Mouse (Mus musculus) cerebellum, adult 9-11 months (tissue): ENCODE measurements around the gene Dock11.

ENCODE experiments used
- DNase-seq: peaks from one replicate; pipeline ENCODE4 v3.0.0; 2022

Dock11 gene

DNA sequence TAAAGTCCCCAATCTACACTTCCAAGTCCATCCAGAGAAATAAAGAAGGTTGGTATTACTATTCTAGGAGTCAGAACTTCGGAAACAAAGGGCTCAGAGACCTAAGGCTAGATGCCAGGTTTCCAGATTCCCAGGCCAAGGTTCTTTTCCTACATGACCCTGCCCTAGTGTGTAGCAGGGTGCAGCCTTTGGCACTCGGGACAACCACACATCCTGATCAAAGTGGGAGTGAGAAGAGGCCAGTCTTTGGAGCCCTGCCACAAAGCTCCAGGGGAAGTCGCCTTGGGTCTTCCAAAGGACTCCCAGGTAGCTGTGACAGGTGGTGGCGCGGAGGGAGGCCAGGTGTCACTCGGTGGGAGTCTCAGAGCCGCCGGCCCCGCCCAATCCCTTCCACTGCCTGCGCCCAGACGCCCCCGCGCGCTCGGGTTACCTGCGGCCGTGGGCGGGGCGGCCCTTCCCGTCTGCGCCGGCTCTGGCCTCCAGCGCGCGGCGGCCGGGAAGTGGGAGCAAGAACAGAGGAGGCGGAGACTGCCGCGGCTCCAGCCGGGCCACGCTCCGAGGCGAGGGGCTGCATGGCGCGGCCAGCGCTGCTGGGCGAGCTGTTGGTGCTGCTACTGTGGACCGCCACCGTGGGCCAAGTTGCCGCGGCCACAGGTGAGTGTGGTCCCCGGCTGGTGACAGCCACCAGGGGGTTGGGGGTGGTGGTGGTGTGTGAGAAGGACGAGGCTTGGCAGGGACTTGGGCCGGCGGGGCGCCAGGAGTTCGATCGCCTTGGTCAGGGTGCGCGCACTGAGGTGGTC lies 223.2 kb downstream of the Dock11 start, which contains the start of gene Il13ra1:
Gene Il13ra1, plus strand, starts transcription at position 489 of the 800 bp plus-strand sequence.
- DNase-seq = peak; percentile 14

DNA sequence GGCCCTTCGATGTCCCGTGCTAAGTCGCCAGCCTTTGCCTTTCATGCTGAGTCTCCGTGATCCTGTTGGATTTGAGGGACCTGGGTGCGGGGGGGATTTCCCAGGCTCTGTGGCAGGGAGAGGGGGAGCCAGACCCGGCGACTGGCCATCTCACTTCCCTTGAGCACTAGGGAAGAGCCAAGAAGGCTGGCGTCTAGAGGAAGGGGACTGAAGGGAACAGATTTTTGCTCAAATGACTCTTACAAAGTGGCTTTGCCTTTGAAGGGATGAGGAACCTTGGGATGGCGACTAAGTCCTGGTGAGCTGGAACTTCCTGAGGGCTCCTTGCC lies 223.8 kb downstream of the Dock11 start:
- DNase-seq = no peak

DNA sequence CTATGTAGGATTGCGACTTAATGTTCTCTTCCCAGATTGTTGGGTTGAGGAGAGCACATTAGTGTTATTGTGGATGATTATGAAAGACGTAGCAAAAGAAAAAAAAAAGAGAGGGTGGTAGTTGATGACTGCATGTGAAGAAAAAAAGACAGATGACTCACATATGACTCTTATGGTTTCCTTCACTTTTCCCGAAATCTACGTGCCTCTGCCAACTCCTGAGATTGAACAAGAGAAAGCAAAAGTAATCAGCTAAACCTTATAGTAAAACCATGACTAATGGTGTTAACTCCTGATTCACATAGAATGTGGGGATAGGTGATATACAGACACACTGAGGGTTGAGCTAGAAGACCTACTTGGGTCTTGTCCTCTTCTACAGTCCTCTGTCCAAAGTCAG lies 226.5 kb downstream of the Dock11 start:
- no peak for DNase-seq
